Mouse (Mus musculus) heart, adult 9 months (tissue): ENCODE measurements around the gene Myo1c.
"Not testable (repeated sequence)": the region's sequence is repeated elsewhere in the genome, so short reads cannot be mapped to it uniquely, and the experiment has no call there.

Experiments
- DNase-seq, 2 experiments: peaks; one replicate each; pipeline ENCODE4 v3.0.0; 2022; ENCODE audit warnings: low spot score in 2 of 2

Gene Myo1c

DNA sequence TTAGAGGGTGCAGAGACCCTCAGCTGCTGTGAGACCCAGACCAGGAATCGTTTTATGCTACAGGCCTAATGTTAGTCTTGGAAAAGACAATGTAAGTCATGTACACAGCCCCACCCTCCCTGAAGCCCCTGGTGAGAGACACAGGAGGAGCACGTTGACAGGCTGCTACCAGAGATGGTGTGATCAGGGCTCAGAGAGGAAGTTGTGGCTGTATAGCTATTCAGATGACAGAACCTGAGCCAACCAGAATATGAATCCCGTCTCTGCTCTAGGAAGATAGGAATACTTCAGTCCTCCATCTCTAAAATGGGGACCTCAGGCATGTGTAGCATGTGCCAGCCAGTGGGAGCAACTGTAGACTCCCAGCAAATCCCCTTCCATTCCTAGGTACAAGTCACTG lies 18.3 kb downstream of the Myo1c start:
- no peak for DNase-seq

- DNase-seq = no peak
Measured at GRCm38 (mm10) chr11:75669176-75669852, 19.0 kb downstream of the Myo1c start.

DNA sequence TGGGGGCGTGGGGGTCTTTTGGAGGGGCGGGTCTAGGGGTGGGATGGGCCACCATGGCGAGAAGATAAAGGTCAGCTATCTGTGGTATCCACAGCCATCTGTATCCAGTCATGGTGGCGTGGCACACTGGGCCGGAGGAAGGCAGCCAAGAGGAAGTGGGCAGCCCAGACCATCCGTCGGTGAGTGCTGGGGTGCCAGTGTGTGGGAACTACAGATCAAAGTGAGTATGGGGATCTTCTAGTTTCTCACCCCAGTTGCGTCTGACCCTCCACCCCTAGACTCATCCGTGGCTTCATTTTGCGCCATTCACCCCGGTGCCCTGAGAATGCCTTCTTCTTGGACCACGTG lies 19.5 kb downstream of the Myo1c start:
- DNase-seq = no peak

DNA sequence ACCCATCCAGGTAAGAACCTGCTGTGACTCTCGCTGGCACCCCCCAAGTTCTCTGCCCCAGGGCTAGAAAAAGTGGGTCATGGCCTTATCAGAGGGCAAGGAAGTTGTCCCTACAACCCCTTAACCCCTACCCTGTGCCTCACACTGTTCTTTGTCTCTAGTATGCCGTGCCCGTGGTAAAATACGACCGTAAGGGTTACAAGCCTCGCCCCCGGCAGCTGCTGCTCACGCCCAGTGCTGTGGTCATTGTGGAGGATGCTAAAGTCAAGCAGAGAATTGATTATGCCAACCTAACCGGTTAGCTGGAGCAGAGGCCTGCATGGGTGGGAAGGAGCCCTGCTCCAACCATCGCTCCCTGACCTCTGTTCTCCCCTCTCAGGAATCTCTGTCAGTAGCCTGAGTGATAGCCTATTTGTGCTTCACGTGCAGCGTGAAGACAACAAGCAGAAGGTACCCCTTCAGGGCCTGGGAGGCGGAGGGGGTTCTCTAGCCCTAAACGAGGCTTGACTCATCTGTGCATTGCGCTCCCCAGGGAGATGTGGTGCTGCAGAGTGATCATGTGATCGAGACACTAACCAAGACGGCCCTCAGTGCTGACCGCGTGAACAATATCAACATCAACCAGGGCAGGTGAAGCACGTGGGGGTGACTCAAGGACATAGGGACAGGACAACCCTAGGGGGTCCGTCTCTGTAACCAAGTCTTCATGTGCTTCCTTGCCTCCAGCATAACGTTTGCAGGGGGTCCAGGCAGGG lies 21.3 kb downstream of the Myo1c start:
- no peak for DNase-seq

DNA sequence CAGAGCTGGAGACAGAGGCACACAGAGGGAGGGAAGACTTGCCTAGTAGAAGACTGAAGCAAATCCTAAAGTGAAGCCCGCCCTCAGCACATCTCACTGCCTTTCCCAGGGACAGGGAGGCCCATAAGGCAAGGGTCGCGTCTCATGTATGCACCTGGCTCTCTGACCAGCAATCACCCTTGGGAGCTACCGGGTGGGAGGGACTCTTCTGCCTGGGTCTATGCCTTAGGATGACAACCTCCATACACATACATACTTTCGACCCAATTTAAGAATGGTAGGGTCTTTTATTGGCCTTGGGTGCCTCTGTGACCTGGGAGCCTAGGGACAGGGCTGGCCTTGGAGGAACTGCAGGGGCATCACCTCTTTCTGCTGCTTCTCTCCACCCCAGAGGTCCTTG lies 23.1 kb downstream of the Myo1c start:
- no peak for DNase-seq

- DNase-seq = no peak
Measured at GRCm38 (mm10) chr11:75674875-75675274, 24.6 kb downstream of the Myo1c start.

DNA sequence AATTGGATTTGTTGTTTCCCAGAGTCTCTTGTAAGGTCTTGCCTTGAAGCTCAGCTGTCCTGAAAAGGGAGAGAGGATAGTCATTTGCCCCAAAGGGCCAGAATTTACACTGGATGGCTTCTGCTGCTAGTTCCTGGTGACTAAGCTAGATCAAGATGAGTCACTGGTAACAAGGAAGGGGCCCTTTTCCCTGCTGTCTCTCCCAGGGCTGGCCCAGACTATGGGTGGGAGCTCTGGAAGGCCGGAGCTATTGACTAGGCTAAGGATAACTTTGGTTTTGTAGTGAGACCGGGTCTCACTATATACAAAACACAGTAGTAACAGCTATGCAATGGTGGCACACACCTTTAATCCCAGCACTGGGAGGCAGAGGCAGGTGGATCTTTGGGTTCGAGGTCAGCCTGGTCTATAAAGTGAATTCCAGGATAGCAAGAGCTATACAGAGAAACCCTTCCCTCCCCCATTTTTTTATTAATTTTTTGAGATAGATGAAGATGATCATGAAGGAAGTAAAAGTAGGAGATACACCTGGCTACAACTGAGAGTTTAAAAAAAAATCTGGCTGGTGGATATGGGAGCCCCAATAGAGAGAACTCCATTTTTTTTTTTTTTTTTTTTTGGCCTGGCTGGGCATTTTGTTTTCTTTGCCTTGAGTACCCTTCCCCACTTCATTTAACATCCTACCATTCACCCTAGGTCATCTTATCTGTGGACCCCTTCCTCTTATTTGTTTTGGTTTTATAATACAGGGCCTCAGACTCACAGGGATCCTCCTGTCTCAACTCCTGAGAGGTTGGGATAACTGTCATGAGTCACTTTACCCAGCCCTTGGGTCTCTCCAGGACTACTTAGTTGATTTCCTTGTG lies 27.8 kb downstream of the Myo1c start:
- DNase-seq = no peak

GRCm38 (mm10) chr11:75678747-75679438 lies 28.6 kb downstream of the Myo1c start, which contains the start of gene Crk:
TSS of gene Crk (plus strand) at chr11:75679259.
- DNase-seq = peak; percentile 98

DNA sequence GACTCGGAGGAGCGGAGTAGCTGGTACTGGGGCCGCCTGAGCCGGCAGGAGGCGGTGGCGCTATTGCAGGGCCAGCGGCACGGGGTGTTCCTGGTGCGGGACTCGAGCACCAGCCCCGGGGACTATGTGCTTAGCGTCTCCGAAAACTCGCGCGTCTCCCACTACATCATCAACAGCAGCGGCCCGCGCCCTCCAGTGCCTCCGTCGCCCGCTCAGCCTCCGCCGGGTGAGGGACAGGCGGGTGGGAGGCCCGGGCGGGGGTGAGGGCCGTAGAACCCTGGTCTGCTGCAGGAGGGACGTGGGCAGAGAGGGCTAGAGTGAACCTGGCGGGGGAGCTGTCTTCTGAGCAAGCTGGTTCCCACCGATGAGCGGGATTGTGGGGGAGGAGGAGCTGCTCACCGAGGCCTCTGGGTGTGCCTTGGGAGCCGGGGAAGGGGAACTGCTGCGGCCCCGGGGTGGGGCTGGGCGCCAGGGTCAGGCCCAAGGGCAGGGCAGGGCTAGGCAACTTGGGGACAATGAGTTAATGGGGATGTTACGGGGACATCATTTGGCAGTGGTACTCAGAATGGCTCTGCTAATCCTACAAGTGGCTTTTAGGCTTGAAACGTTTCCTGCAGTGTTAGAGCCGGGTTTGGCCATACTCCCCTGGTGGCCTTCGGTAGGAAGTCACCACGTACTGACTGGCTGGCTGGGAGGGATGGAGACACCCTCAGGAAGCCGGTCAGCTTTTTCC lies 29.3 kb downstream of the Myo1c start:
- peak; percentile 76 to 77 for DNase-seq

- DNase-seq = no peak
Measured at GRCm38 (mm10) chr11:75684462-75684861, 34.2 kb downstream of the Myo1c start.

GRCm38 (mm10) chr11:75684956-75685355 lies 34.7 kb downstream of the Myo1c start:
- no peak for DNase-seq

DNA sequence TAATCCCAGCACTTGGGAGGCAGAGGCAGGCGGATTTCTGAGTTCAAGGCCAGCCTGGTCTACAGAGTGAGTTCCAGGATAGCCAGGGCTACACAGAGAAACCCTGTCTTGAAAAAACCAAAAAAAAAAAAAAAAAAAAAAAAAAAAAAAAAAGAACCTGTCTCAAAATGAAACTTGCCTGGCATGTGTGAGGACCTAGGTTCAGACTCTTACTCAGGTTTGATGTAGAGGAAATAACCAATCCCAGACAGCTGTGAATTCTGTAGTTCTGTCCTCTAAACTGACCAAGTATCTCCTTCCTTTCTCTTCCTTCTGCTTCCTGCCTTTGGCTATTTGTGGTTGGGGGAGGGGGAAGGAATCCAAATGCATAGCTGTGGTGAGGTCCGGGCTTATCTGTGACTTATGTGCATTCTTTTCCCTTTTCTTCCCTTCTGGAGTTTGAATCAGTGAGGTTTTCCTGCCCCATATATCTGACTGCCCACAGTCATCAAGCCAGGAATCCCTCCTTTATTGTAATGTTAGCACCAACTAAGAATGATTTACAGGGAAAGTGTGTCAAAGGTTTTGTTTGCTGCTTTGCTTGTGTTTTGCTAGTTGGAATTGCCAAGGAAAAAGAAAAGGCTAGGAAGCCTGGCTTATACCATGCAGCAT lies 37.2 kb downstream of the Myo1c start:
- DNase-seq = no peak

GRCm38 (mm10) chr11:75688132-75688531 lies 37.8 kb downstream of the Myo1c start:
- no peak for DNase-seq

DNA sequence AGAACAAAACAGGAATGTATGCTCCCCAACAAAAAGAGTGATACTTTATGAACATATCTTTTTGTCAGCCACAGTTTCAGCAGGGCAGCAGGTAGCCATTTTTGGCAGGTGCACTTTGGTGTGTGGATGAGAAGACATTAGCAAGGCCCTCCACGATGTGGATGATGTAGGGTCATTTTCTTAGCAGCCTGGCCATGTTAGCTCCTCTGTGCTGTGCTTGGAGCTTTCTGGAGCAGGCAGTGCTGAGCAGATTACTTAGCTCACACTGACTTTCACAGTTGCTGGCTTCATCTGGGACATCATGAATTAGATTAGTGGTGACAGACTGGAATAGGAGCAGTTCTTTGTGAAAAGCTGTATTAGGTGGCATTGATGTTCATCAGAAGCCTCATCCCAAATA lies 39.7 kb downstream of the Myo1c start:
- no peak for DNase-seq

DNA sequence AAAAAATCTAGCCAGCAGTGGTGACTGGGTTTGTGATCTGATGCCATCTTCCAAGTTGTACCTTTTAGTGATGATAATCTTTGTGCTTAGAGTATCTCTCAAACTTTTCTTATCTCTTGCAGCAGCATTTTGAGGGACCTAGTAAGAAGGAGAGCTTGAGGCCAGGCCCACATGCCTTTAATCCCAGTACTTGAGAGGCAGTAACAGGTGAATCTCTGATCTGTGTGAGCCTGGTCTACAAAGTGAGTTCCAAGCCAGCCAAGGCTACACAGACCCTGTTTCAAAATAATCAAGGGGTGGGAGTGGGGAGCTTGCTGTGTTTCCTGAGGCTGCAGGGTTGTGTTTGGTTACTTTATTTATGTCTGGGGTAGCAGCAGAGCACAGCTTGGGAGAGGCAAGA lies 40.7 kb downstream of the Myo1c start:
- DNase-seq = no peak

GRCm38 (mm10) chr11:75693570-75693969 lies 43.3 kb downstream of the Myo1c start:
- DNase-seq = no peak

GRCm38 (mm10) chr11:75697464-75697863 lies 47.2 kb downstream of the Myo1c start:
- not testable (repeated sequence) for DNase-seq

DNA sequence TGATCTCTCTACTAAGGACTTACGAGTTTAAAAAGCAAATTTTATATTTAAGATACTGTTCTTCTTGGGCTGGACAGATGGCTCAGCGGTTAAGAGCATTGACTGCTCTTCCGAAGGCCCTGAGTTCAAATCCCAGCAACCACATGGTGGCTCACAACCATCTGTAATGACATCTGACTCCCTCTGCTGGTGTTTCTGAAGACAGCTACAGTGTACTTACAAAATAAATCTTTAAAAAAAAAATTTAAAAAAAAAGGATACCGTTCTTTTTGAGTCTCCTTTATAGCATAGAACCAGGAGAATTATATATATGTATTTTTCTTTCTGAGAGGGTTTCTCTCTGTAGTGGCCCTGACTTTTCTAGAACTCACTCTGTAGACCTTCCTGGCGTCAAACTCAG lies 50.3 kb downstream of the Myo1c start:
- DNase-seq = no peak

DNA sequence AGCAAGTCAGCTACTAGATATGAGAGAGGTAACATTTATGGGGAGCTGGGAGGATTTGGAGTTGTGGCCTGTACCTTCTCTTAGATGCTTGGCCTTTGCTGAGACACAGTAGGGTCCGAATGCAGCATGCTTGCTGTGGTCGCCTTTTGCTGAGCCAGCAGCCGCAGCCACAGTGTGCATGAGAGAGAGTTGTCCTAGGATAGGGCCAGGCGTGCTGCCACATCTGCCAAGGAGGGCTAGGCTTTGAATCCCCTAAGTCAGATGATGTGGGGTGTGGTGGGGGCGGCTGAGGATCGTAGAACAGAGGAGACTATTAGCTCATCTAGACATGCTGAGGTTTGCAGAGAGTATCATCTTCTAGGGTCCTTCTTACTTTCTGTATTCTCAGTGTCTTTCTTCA lies 52.5 kb downstream of the Myo1c start:
- no peak for DNase-seq

DNA sequence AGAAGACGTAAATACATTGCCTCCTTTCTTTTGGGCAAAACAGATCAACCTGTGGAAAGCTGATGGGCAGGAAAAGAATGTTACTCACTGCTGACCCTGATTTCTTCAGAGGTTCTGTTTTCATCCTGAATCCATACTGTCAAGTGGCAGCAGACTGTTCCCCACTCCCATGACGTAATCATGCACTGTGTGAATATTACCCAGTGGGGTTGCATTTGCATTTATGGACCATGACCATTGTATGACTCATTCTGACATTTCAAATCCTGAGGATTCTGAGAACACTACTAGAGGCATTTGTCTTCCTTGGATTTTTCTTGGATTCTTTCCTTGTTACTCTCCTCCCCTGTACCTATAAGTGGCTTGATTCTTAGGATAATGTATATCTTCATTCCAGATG lies 53.4 kb downstream of the Myo1c start:
- no peak for DNase-seq

- no peak for DNase-seq
Measured at GRCm38 (mm10) chr11:75713949-75714348, 63.6 kb downstream of the Myo1c start.
